Mouse (Mus musculus) E14TG2a.4 (cell line): Measurements from ENCODE around the gene 4930404H24Rik.

ENCODE experiments used
- H3K27me3 ChIP-seq: 2 replicates; pipeline ENCODE4 v1.6.1; 2014; ENCODE audit warnings: low read length, control low read depth; ENCODE audit not compliant: insufficient read depth
- H3K36me3 ChIP-seq: 2 replicates; pipeline ENCODE4 v1.6.1; 2014; ENCODE audit warnings: low read length, control low read depth; ENCODE audit not compliant: insufficient read depth
- H3K4me1 ChIP-seq: replicated peaks from 2 replicates; pipeline ENCODE4 v1.6.1; 2014; ENCODE audit warnings: low read depth, low read length, control low read depth
- H3K4me3 ChIP-seq: replicated peaks from 2 replicates; pipeline ENCODE4 v1.5.1; 2014; ENCODE audit warnings: mild to moderate bottlenecking, low read length
- H3K9me3 ChIP-seq: 2 replicates; pipeline ENCODE4 v1.6.1; 2014; ENCODE audit warnings: low read length, control low read depth
- CTCF ChIP-seq: conservative IDR thresholded peaks from 2 replicates; pipeline ENCODE4 v1.5.1; 2014; ENCODE audit warnings: low read length
- NANOG ChIP-seq: IDR thresholded peaks from 2 replicates; pipeline ENCODE4 v1.6.1; 2014; ENCODE audit warnings: borderline replicate concordance, low read length, mixed read lengths
- POU5F1 ChIP-seq: IDR thresholded peaks from 2 replicates; pipeline ENCODE4 v1.6.1; 2014; ENCODE audit warnings: low read length, borderline replicate concordance

4930404H24Rik gene

GRCm38 (mm10) chr2:153492573-153493392 is at the start of gene 4930404H24Rik:
4930404H24Rik (plus strand) TSS chr2:153492790.
- TF ChIP-seq CTCF (no peak), NANOG (no peak), POU5F1 (no peak)
- Histone ChIP-seq H3K9me3 (no peaks in the 10 kb centered on the region), H3K4me1 (peaks cover 59% of the 10 kb centered on the region), H3K36me3 (no peaks in the 10 kb centered on the region), H3K27me3 (peaks cover 69% of the 10 kb centered on the region), H3K4me3 (peak within 1 kb of the TSS; percentile 83)

GRCm38 (mm10) chr2:153443434-153444240 is 49.0 kb upstream of the 4930404H24Rik start:
- Histone ChIP-seq H3K36me3 (no peaks in the 10 kb centered on the region), H3K27me3 (peaks cover 62% of the 10 kb centered on the region), H3K4me3 (peak overlapping the region; percentile 90), H3K9me3 (no peaks in the 10 kb centered on the region), H3K4me1 (peaks cover 52% of the 10 kb centered on the region)
- TF ChIP-seq CTCF, result no peak

- Histone ChIP-seq H3K9me3 (no peaks in the 10 kb centered on the region), H3K36me3 (no peaks in the 10 kb centered on the region), H3K4me1 (peaks cover 52% of the 10 kb centered on the region), H3K27me3 (peaks cover 62% of the 10 kb centered on the region), H3K4me3 (peak overlapping the region; percentile 90)
- TF ChIP-seq CTCF (no peak), POU5F1 (no peak), NANOG (no peak)
These were observed 48.1 kb upstream of the 4930404H24Rik start for GRCm38 (mm10) chr2:153444254-153445136.

- H3K9me3 ChIP-seq, result no peaks in the 10 kb centered on the region
- H3K4me3 ChIP-seq, result peak overlapping the region; percentile 79
- H3K27me3 ChIP-seq, result peaks cover 62% of the 10 kb centered on the region
- no peaks in the 10 kb centered on the region for H3K36me3 ChIP-seq
- TF ChIP-seq POU5F1 (no peak), CTCF (no peak), NANOG (no peak)
- peaks cover 48% of the 10 kb centered on the region for H3K4me1 ChIP-seq
These were observed 47.2 kb upstream of the 4930404H24Rik start for GRCm38 (mm10) chr2:153445137-153446016.

- H3K9me3 ChIP-seq, result no peaks in the 10 kb centered on the region
- TF ChIP-seq CTCF (peak; percentile 86), NANOG (no peak)
- H3K4me1 ChIP-seq, result peaks cover 41% of the 10 kb centered on the region
- H3K36me3 ChIP-seq, result no peaks in the 10 kb centered on the region
- peak overlapping the region; percentile 79 for H3K4me3 ChIP-seq
- H3K27me3 ChIP-seq, result peaks cover 62% of the 10 kb centered on the region
These were observed 46.6 kb upstream of the 4930404H24Rik start for GRCm38 (mm10) chr2:153446017-153446408.

- Histone ChIP-seq H3K4me3 (no peak overlapping the region), H3K4me1 (peaks cover 37% of the 10 kb centered on the region), H3K27me3 (peaks cover 62% of the 10 kb centered on the region), H3K36me3 (no peaks in the 10 kb centered on the region), H3K9me3 (no peaks in the 10 kb centered on the region)
- TF ChIP-seq CTCF (no peak), POU5F1 (no peak)
These were observed 46.1 kb upstream of the 4930404H24Rik start for GRCm38 (mm10) chr2:153446476-153446875.

- H3K27me3 ChIP-seq, result peaks cover 52% of the 10 kb centered on the region
- H3K36me3 ChIP-seq, result no peaks in the 10 kb centered on the region
- TF ChIP-seq NANOG (no peak), CTCF (no peak), POU5F1 (no peak)
- H3K9me3 ChIP-seq, result no peaks in the 10 kb centered on the region
- no peak overlapping the region for H3K4me3 ChIP-seq
- peaks cover 24% of the 10 kb centered on the region for H3K4me1 ChIP-seq
These were observed 44.9 kb upstream of the 4930404H24Rik start for GRCm38 (mm10) chr2:153447719-153448118.
